Mouse (Mus musculus): ENCODE measurements around the gene D7Ertd443e. TPM values are rescaled to one million over a fixed set of nuclear protein-coding genes. Genes with fewer than 3 reads are reported as not detected.

Gene D7Ertd443e
- 1 to 10 TPM; 2.2 to 2.4 TPM for total RNA-seq (2021)
- long read RNA-seq, experiment 1, partial matches to known transcripts = 0 of 2 reads
- long read RNA-seq, experiment 1, other reads (novel, unspliced or antisense) = 2 of 2 reads
- long read RNA-seq, experiment 2, partial matches to known transcripts = 0 of 2 reads
- long read RNA-seq, experiment 2, other reads (novel, unspliced or antisense) = 2 of 2 reads

- intact Hi-C loops (cut with DNase I) = loop anchor here (10.0 kb wide), 1 partner anchor 389 kb away; no protein-coding TSS in a partner anchor
- H3K27ac ChIP-seq = no peak within 1 kb of the TSS
- no peak within 1 kb of the TSS for H3K4me3 ChIP-seq
- no peak for TF ChIP-seq CTCF (IDR thresholded peaks at IDR 0.05)
- no peak for DNase-seq (ENCODE audit: extremely low spot score in 1 of 2, low spot score in 2 of 2)
Observed at GRCm38 (mm10) chr7:134385561-134385960, at the start of gene D7Ertd443e. Gene D7Ertd443e, minus strand, starts transcription at chr7:134385661.

GRCm38 (mm10) chr7:134431681-134432080 is 46.2 kb upstream of the D7Ertd443e start:
- no peak for TF ChIP-seq CTCF (IDR thresholded peaks at IDR 0.05)
- H3K4me3 ChIP-seq = no peak overlapping the region
- intact Hi-C loops (cut with DNase I) = no loop called here
- H3K27ac ChIP-seq = no peak overlapping the region
- no peak for DNase-seq (ENCODE audit: extremely low spot score in 1 of 2, low spot score in 2 of 2)

- no peak overlapping the region for H3K27ac ChIP-seq
- TF ChIP-seq CTCF (IDR thresholded peaks at IDR 0.05) = no peak
- no peak for DNase-seq (ENCODE audit: extremely low spot score in 1 of 2, low spot score in 2 of 2)
- intact Hi-C loops (cut with DNase I) = no loop called here
- no peak overlapping the region for H3K4me3 ChIP-seq
Observed at GRCm38 (mm10) chr7:134428676-134429075, 43.2 kb upstream of the D7Ertd443e start.

DNA sequence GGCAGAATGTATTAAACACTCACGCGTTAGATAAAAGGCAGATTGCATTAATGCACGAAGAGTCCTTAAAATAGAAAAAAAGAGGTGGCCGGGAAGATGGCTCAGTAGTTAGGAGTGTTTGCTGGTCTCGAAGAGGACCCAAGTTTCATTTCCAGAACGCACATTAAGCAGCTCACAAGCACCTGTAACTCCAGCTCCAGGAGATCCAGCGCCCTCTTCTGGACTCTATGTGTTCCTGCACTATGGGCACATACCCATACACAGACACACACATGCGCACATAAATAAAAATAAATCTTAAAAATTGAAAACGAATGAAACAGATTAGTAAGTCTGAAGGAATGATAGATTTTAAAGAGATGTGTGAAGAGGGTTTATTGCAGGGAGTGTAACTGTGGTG is 29.6 kb upstream of the D7Ertd443e start:
- no peak for DNase-seq (ENCODE audit: extremely low spot score in 1 of 2, low spot score in 2 of 2)
- no peak; the same call in 1 of the 2 replicates for TF ChIP-seq CTCF (IDR thresholded peaks at IDR 0.05)
- Histone ChIP-seq H3K4me3 (no peak overlapping the region), H3K27ac (no peak overlapping the region)
- intact Hi-C loops (cut with DNase I) = no loop called here

- intact Hi-C loops (cut with DNase I) = no loop called here
- TF ChIP-seq CTCF (IDR thresholded peaks at IDR 0.05) = peak; percentile 58
- no peak overlapping the region for H3K4me3 ChIP-seq
- no peak for DNase-seq (ENCODE audit: extremely low spot score in 1 of 2, low spot score in 2 of 2)
- no peak overlapping the region for H3K27ac ChIP-seq
Observed at GRCm38 (mm10) chr7:134414005-134414690, 28.7 kb upstream of the D7Ertd443e start.

GRCm38 (mm10) chr7:134408641-134409040 is 23.2 kb upstream of the D7Ertd443e start:
- TF ChIP-seq CTCF (IDR thresholded peaks at IDR 0.05) = no peak
- intact Hi-C loops (cut with DNase I) = no loop called here
- H3K4me3 ChIP-seq = no peak overlapping the region
- no peak overlapping the region for H3K27ac ChIP-seq
- DNase-seq (ENCODE audit: extremely low spot score in 1 of 2, low spot score in 2 of 2) = no peak

DNA sequence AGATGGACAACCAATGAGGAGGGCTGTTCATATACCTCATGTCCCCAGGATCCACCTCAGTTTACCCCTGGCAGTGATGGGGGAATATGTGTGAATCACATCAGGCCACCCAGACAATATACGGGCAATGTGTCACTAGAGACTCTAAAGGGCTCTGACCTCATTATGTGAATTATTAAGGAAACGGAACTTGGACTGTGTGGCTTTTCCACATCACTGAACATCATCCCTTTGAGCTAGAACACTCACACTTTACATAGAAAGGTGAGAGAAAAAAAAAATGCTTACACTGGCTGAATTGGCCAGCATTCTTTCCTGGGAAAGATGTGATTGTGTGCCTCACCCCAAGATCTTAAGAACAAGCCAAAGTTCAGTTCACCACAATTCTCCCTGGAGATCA is 15.3 kb upstream of the D7Ertd443e start:
- no peak for TF ChIP-seq CTCF (IDR thresholded peaks at IDR 0.05)
- DNase-seq (ENCODE audit: extremely low spot score in 1 of 2, low spot score in 2 of 2) = no peak
- Histone ChIP-seq H3K4me3 (no peak overlapping the region), H3K27ac (no peak overlapping the region)
- intact Hi-C loops (cut with DNase I) = no loop called here

GRCm38 (mm10) chr7:134396769-134397168 is 11.3 kb upstream of the D7Ertd443e start:
- intact Hi-C loops (cut with DNase I) = no loop called here
- no peak for DNase-seq (ENCODE audit: extremely low spot score in 1 of 2, low spot score in 2 of 2)
- Histone ChIP-seq H3K27ac (no peak overlapping the region), H3K4me3 (no peak overlapping the region)
- TF ChIP-seq CTCF (IDR thresholded peaks at IDR 0.05) = no peak

- Histone ChIP-seq H3K27ac (no peak overlapping the region), H3K4me3 (no peak overlapping the region)
- intact Hi-C loops (cut with DNase I) = loop anchor here (10.0 kb wide), 1 partner anchor 392 kb away; no protein-coding TSS in a partner anchor
- TF ChIP-seq CTCF (IDR thresholded peaks at IDR 0.05) = no peak
- no peak for DNase-seq (ENCODE audit: extremely low spot score in 1 of 2, low spot score in 2 of 2)
Observed at GRCm38 (mm10) chr7:134382791-134383190, 2.7 kb downstream of the D7Ertd443e start.

DNA sequence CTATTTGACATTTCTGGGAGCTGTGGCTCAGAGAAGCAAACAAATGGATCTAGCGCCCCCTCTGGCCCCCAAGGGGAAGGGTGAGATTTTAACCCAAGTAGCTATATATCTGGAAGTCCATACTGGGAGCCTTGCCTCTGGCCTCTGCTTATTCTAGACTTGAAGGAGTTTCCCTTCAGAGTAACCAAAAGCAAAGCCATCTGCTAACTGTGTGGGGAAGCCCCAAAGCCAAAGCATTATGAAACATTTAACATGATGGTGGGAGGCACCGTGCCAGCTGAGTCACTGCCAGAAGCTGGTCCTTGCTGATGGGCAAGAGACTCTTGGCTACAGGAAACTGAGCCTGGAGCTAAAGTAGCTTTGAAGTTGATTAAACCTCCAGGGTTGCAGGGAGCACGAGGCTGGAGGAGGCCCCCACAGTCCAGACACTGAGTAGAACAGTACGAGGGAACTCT is 4.0 kb downstream of the D7Ertd443e start:
- peak; percentile 47 for TF ChIP-seq CTCF (IDR thresholded peaks at IDR 0.05)
- Histone ChIP-seq H3K27ac (no peak overlapping the region), H3K4me3 (no peak overlapping the region)
- intact Hi-C loops (cut with DNase I) = loop anchor here (10.0 kb wide), 1 partner anchor 393 kb away; no protein-coding TSS in a partner anchor
- peak; percentile 68 to 86 for DNase-seq (ENCODE audit: extremely low spot score in 1 of 2, low spot score in 2 of 2)

- no peak overlapping the region for H3K27ac ChIP-seq
- DNase-seq (ENCODE audit: extremely low spot score in 1 of 2, low spot score in 2 of 2) = peak; percentile 28 to 46
- intact Hi-C loops (cut with DNase I) = loop anchor here (5.0 kb wide), 1 partner anchor 189 kb away; no protein-coding TSS in a partner anchor
- TF ChIP-seq CTCF (IDR thresholded peaks at IDR 0.05) = peak; percentile 59
- H3K4me3 ChIP-seq = no peak overlapping the region
Observed at GRCm38 (mm10) chr7:134378273-134378672, 7.2 kb downstream of the D7Ertd443e start.

- TF ChIP-seq CTCF (IDR thresholded peaks at IDR 0.05) = no peak
- no peak overlapping the region for H3K4me3 ChIP-seq
- H3K27ac ChIP-seq = no peak overlapping the region
- intact Hi-C loops (cut with DNase I) = loop anchor here (5.0 kb wide), 1 partner anchor 191 kb away; no protein-coding TSS in a partner anchor
- no peak for DNase-seq (ENCODE audit: extremely low spot score in 1 of 2, low spot score in 2 of 2)
Observed at GRCm38 (mm10) chr7:134376786-134377185, 8.7 kb downstream of the D7Ertd443e start.
